Mouse (Mus musculus) liver, embryonic 12.5 days (tissue): ENCODE results near the gene Efna3. TPM values are rescaled to one million over a fixed set of nuclear protein-coding genes. Genes with fewer than 3 reads are reported as not detected.

Experiments used
- ATAC-seq: fragments of 200-750 bp; cut with Nextera tagmentation; 2 replicates; pipeline ENCODE4 v1.8.0; 2017; ENCODE audit warnings: moderate number of reproducible peaks, mild to moderate bottlenecking, moderate library complexity
- H3K27ac ChIP-seq: fragments of 300-500 bp; sonication (generic); 2 replicates; pipeline ENCODE4 v1.5.1; 2016; ENCODE audit warnings: mild to moderate bottlenecking
- H3K27me3 ChIP-seq: fragments of 300-500 bp; sonication (generic); replicated peaks from 2 replicates; pipeline ENCODE4 v1.6.1; 2016; ENCODE audit warnings: mild to moderate bottlenecking, moderate library complexity
- H3K36me3 ChIP-seq: fragments of 300-500 bp; sonication (generic); 2 replicates; pipeline ENCODE4 v1.6.1; 2016; ENCODE audit warnings: mild to moderate bottlenecking, moderate library complexity
- H3K4me1 ChIP-seq: fragments of 300-500 bp; sonication (generic); 2 replicates; pipeline ENCODE4 v1.6.1; 2016
- H3K4me2 ChIP-seq: fragments of 300-500 bp; sonication (generic); 2 replicates; pipeline ENCODE4 v1.6.1; 2016; ENCODE audit warnings: mild to moderate bottlenecking, moderate library complexity
- H3K4me3 ChIP-seq: fragments of 300-500 bp; sonication (generic); 2 replicates; pipeline ENCODE4 v1.5.1; 2016; ENCODE audit warnings: mild to moderate bottlenecking, moderate library complexity
- H3K9ac ChIP-seq: fragments of 300-500 bp; sonication (generic); 2 replicates; pipeline ENCODE4 v1.6.1; 2016; ENCODE audit warnings: mild to moderate bottlenecking, moderate library complexity
- H3K9me3 ChIP-seq: fragments of 300-500 bp; sonication (generic); replicated peaks from 2 replicates; pipeline ENCODE4 v1.6.1; 2016; ENCODE audit warnings: mild to moderate bottlenecking, moderate library complexity
- WGBS: fragments of 180-500 bp; shearing (Covaris S2); methylation state at CpG from one replicate; pipeline ENCODE4 v1.1.7; 2016; ENCODE audit not compliant: insufficient replicate concordance; 5-methylcytosine and 5-hydroxymethylcytosine counted together
- polyA plus RNA-seq: library from polyadenylated mRNA; unstranded; fragments of >200 nt; fragmentation: Nextera tagmentation; extraction: Ambion mirVana; gene quantifications from 2 replicates; pipeline ENCODE4 v1.2.1, GENCODE M21; 2016

The Efna3 gene
- polyA plus RNA-seq, 1 experiment from 2014 or later = 1.0 TPM

- Histone ChIP-seq H3K9ac (peak overlapping the region; percentile 65), H3K27ac (no peak overlapping the region), H3K4me3 (peak overlapping the region; percentile 62), H3K36me3 (no peaks in the 10 kb centered on the region), H3K9me3 (no peaks in the 10 kb centered on the region), H3K27me3 (peaks cover 74% of the 10 kb centered on the region), H3K4me2 (peak overlapping the region; percentile 85), H3K4me1 (peaks cover 23% of the 10 kb centered on the region)
- WGBS = 2% methylated on average over 21 of the region's 21 CpGs
- no peak; the same call in 1 of the 2 replicates for ATAC-seq
Observed at GRCm38 (mm10) chr3:89337062-89337720, 14.4 kb upstream of the Efna3 start.

- Histone ChIP-seq H3K9me3 (no peaks in the 10 kb centered on the region), H3K9ac (no peak overlapping the region), H3K27me3 (peaks cover 80% of the 10 kb centered on the region), H3K4me1 (peaks cover 23% of the 10 kb centered on the region), H3K27ac (no peak overlapping the region), H3K4me3 (no peak overlapping the region), H3K36me3 (no peaks in the 10 kb centered on the region), H3K4me2 (peak overlapping the region; percentile 85)
- WGBS = 26% methylated on average over 6 of the region's 6 CpGs
- ATAC-seq = no peak
Observed at GRCm38 (mm10) chr3:89336529-89336928, 13.8 kb upstream of the Efna3 start.

- WGBS = 78% methylated on average over 11 of the region's 11 CpGs
- Histone ChIP-seq H3K36me3 (no peaks in the 10 kb centered on the region), H3K9me3 (no peaks in the 10 kb centered on the region), H3K4me2 (no peak overlapping the region), H3K4me3 (no peak overlapping the region), H3K4me1 (peaks cover 23% of the 10 kb centered on the region), H3K27ac (no peak overlapping the region), H3K27me3 (peaks cover 91% of the 10 kb centered on the region), H3K9ac (no peak overlapping the region)
- ATAC-seq = no peak
Observed at GRCm38 (mm10) chr3:89333053-89333452, 10.3 kb upstream of the Efna3 start.

GRCm38 (mm10) chr3:89332476-89332875 is 9.7 kb upstream of the Efna3 start:
- H3K27ac ChIP-seq = no peak overlapping the region
- no peaks in the 10 kb centered on the region for H3K9me3 ChIP-seq
- ATAC-seq = no peak
- no peaks in the 10 kb centered on the region for H3K36me3 ChIP-seq
- H3K9ac ChIP-seq = no peak overlapping the region
- H3K4me1 ChIP-seq = peaks cover 18% of the 10 kb centered on the region
- H3K4me2 ChIP-seq = no peak overlapping the region
- peaks cover 91% of the 10 kb centered on the region for H3K27me3 ChIP-seq
- no peak overlapping the region for H3K4me3 ChIP-seq
- 56% methylated on average over 12 of the region's 12 CpGs for WGBS

GRCm38 (mm10) chr3:89332013-89332412 is 9.2 kb upstream of the Efna3 start:
- Histone ChIP-seq H3K4me1 (peaks cover 13% of the 10 kb centered on the region; the same call in 1 of the 2 replicates), H3K27ac (no peak overlapping the region), H3K27me3 (peaks cover 91% of the 10 kb centered on the region), H3K4me3 (no peak overlapping the region), H3K9ac (no peak overlapping the region), H3K9me3 (no peaks in the 10 kb centered on the region), H3K36me3 (no peaks in the 10 kb centered on the region), H3K4me2 (no peak overlapping the region)
- no peak for ATAC-seq
- 53% methylated on average over 10 of the region's 10 CpGs for WGBS

- 52% methylated on average over 13 of the region's 13 CpGs for WGBS
- no peak for ATAC-seq
Observed at GRCm38 (mm10) chr3:89331561-89331960, 8.8 kb upstream of the Efna3 start.

GRCm38 (mm10) chr3:89330948-89331347 is 8.2 kb upstream of the Efna3 start:
- Histone ChIP-seq H3K9ac (no peak overlapping the region), H3K4me1 (0 out of 2 replicates have a peak, but pooled peaks cover 7% of the 10 kb centered on the region), H3K4me2 (no peak overlapping the region), H3K27ac (no peak overlapping the region), H3K9me3 (no peaks in the 10 kb centered on the region), H3K36me3 (no peaks in the 10 kb centered on the region), H3K4me3 (no peak overlapping the region), H3K27me3 (peaks cover 91% of the 10 kb centered on the region)
- ATAC-seq = no peak
- 22% methylated on average over 10 of the region's 10 CpGs for WGBS

More at GRCm38 (mm10) chr3:89331561-89331960, 8.8 kb upstream of the Efna3 start:
- Histone ChIP-seq H3K27ac (no peak overlapping the region), H3K9ac (no peak overlapping the region), H3K36me3 (no peaks in the 10 kb centered on the region), H3K4me2 (no peak overlapping the region), H3K9me3 (no peaks in the 10 kb centered on the region), H3K27me3 (peaks cover 91% of the 10 kb centered on the region), H3K4me3 (no peak overlapping the region), H3K4me1 (0 out of 2 replicates have a peak, but pooled peaks cover 10% of the 10 kb centered on the region)

GRCm38 (mm10) chr3:89330346-89330745 is 7.6 kb upstream of the Efna3 start:
- peaks cover 93% of the 10 kb centered on the region for H3K27me3 ChIP-seq
- H3K9me3 ChIP-seq = no peaks in the 10 kb centered on the region
- H3K36me3 ChIP-seq = no peaks in the 10 kb centered on the region
- H3K4me3 ChIP-seq = no peak overlapping the region
- no peak overlapping the region for H3K9ac ChIP-seq
- 48% methylated on average over 3 of the region's 3 CpGs for WGBS
- H3K27ac ChIP-seq = no peak overlapping the region
- no peak for ATAC-seq
- 0 out of 2 replicates have a peak, but pooled peaks cover 7% of the 10 kb centered on the region for H3K4me1 ChIP-seq
- no peak overlapping the region for H3K4me2 ChIP-seq

- WGBS = 19% methylated on average over 4 of the region's 4 CpGs
- H3K27me3 ChIP-seq = peaks cover 91% of the 10 kb centered on the region
Observed at GRCm38 (mm10) chr3:89328623-89329022, 5.9 kb upstream of the Efna3 start.

GRCm38 (mm10) chr3:89327371-89327870 is 4.7 kb upstream of the Efna3 start:
- Histone ChIP-seq H3K4me1 (peaks cover 11% of the 10 kb centered on the region), H3K27me3 (peaks cover 92% of the 10 kb centered on the region), H3K9ac (no peak overlapping the region), H3K4me2 (no peak overlapping the region), H3K36me3 (no peaks in the 10 kb centered on the region), H3K9me3 (no peaks in the 10 kb centered on the region), H3K27ac (no peak overlapping the region), H3K4me3 (no peak overlapping the region)
- ATAC-seq = no peak
- WGBS = 54% methylated on average over 9 of the region's 9 CpGs

More at GRCm38 (mm10) chr3:89328623-89329022, 5.9 kb upstream of the Efna3 start:
- H3K9me3 ChIP-seq = no peaks in the 10 kb centered on the region
- H3K27ac ChIP-seq = no peak overlapping the region
- no peaks in the 10 kb centered on the region for H3K36me3 ChIP-seq
- no peak overlapping the region for H3K9ac ChIP-seq
- no peak for ATAC-seq
- H3K4me2 ChIP-seq = no peak overlapping the region
- no peak overlapping the region for H3K4me3 ChIP-seq
- H3K4me1 ChIP-seq = 0 out of 2 replicates have a peak, but pooled peaks cover 7% of the 10 kb centered on the region

GRCm38 (mm10) chr3:89325882-89326281 is 3.1 kb upstream of the Efna3 start:
- no peak overlapping the region for H3K4me2 ChIP-seq
- H3K9ac ChIP-seq = no peak overlapping the region
- 62% methylated on average over 8 of the region's 8 CpGs for WGBS
- H3K4me1 ChIP-seq = peaks cover 25% of the 10 kb centered on the region
- H3K36me3 ChIP-seq = no peaks in the 10 kb centered on the region
- no peak for ATAC-seq
- peaks cover 93% of the 10 kb centered on the region for H3K27me3 ChIP-seq
- H3K27ac ChIP-seq = no peak overlapping the region
- H3K9me3 ChIP-seq = no peaks in the 10 kb centered on the region
- no peak overlapping the region for H3K4me3 ChIP-seq

GRCm38 (mm10) chr3:89322131-89322500 is 649 bp downstream of the Efna3 start:
- peaks cover 98% of the 10 kb centered on the region for H3K27me3 ChIP-seq
- no peaks in the 10 kb centered on the region for H3K36me3 ChIP-seq
- no peaks in the 10 kb centered on the region for H3K9me3 ChIP-seq
- H3K4me1 ChIP-seq = peaks cover 37% of the 10 kb centered on the region
- H3K27ac ChIP-seq = no peak overlapping the region
- peak overlapping the region; percentile 50 for H3K4me3 ChIP-seq
- no peak for ATAC-seq
- 3% methylated on average over 14 of the region's 14 CpGs for WGBS
- H3K4me2 ChIP-seq = peak overlapping the region; percentile 75
- H3K9ac ChIP-seq = 0 out of 2 replicates have a peak overlapping the region, but pooled peaks have one; percentile 8
